Mouse (Mus musculus) CD4-positive naive resting alpha-beta T cell, adult 76 days (primary cell): ENCODE measurements around the gene Gm8271. TPM values are rescaled to one million over a fixed set of nuclear protein-coding genes. Genes with fewer than 3 reads are reported as not detected.

Source experiments
- total RNA-seq: library from RNA; stranded (reverse); gene quantifications from one replicate; pipeline ENCODE4 v1.2.4, GENCODE M21; 2023

Gene Gm8271
- not detected for total RNA-seq

GRCm38 (mm10) chr14:5185493-5185892 is at the start of gene Gm8271:
Gm8271 (plus strand) TSS chr14:5185793.

DNA sequence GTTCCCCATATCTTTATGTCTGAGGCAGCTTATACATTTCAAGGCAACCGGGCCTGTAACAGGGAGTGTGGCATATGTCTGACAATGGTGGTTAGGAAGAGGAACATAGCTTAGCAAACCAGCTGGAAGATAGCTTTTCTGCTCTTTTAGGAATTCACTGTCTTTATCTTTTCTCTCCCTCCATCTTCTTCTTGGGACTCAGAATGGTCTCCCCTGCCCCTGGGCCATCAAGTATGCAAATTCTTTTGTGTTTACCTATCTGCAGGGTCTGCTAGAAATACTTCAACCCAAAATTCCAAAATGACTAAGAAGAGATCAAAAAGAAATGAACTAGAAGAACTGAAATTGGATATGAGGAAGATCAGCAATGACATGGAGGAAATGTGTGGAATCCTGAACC is 21.4 kb upstream of the Gm8271 start, which contains the start of gene Gm3317:
Gm3317 (plus strand) TSS at position 301 of the 400 bp plus-strand sequence.

Other genes starting within 250 kb of the Gm8271 start
- not detected for gene Gm8297, start 201.9 kb upstream of the Gm8271 start, total RNA-seq
- not detected for gene Gm3298, start 169.9 kb upstream of the Gm8271 start, total RNA-seq
- gene 4930555G01Rik, start 135.2 kb upstream of the Gm8271 start, total RNA-seq: not detected
- gene Gm8281, start 114.8 kb upstream of the Gm8271 start, total RNA-seq: not detected
- not detected for gene Gm8279, start 54.3 kb upstream of the Gm8271 start, total RNA-seq
- gene Gm3317, start 21.3 kb upstream of the Gm8271 start, total RNA-seq: not detected
- not detected for gene Gm3526, start 74.8 kb downstream of the Gm8271 start, total RNA-seq
- gene Gm3542, start 149.1 kb downstream of the Gm8271 start, total RNA-seq: not detected
- not detected for gene Gm3500, start 203.3 kb downstream of the Gm8271 start, total RNA-seq